Mouse (Mus musculus): ENCODE data around the gene Gm5089. TPM values are rescaled to one million over a fixed set of nuclear protein-coding genes. Genes with fewer than 3 reads are reported as not detected.

The Gm5089 gene
- total RNA-seq, 2 experiments from 2014 or later = not detected

- no peak for DNase-seq
Observed at GRCm38 (mm10) chr14:122386281-122387130, 64.4 kb downstream of the Gm5089 start.

- no peak for DNase-seq
Observed at GRCm38 (mm10) chr14:122385758-122386157, 65.2 kb downstream of the Gm5089 start.

GRCm38 (mm10) chr14:122385238-122385534 lies 65.7 kb downstream of the Gm5089 start:
- no peak for DNase-seq

Other genes starting within 250 kb of the Gm5089 start
- not detected for gene Zic5, start 14.6 kb upstream of the Gm5089 start, total RNA-seq (2021)
- gene Zic2, start 24.3 kb upstream of the Gm5089 start, total RNA-seq (2021) = not detected
- not detected for gene Gm10837, start 39.5 kb upstream of the Gm5089 start, total RNA-seq (2021)
- gene Pcca, start 83.2 kb upstream of the Gm5089 start, total RNA-seq (2021) = 100 to 1,000 TPM in 1 of 2 experiments, 10 to 100 TPM in 1; 98.8 to 103 TPM

All from heart, adult 18-20 months (tissue).